In genomic region chr11:119772896-119773295, GRCm38 (mm10) we compare ENCODE assay signal across 14 mouse cellular contexts.
A peak's percentile ranks its signal among the peaks of the same experiment; 100 is the strongest.
DNase-seq lines count a peak whose midpoint lies in the region; ATAC-seq and TF ChIP-seq lines count a peak whose summit lies in the region.
"Had no signal": no experiment of that assay in that cellular context is flagged by ENCODE, and none has a peak within 500 bp of the region (broad histone marks: within the 10 kb centered on the region; RNA-seq: fewer than 3 reads in every experiment).

No protein-coding gene starts in this region.

- peak; percentile 33 for DNase-seq in heart, postnatal 4 days
- no peak for DNase-seq in heart, postnatal 36 days
- DNase-seq in midbrain, embryonic 14.5 days, result no peak
- DNase-seq in cerebellum, adult 2 months, result peak; percentile 59 to 74
- peak; percentile 78 for DNase-seq in midbrain, postnatal 0 days (ENCODE audit: low spot score)
- DNase-seq: heart, adult 11 months; kidney, postnatal 14 days; lung, adult 18-20 months; thymus, postnatal 36 days had no signal

- intact Hi-C loops in heart, postnatal 36 days (cut with DNase I), result loop anchor here (5.0 kb wide), 1 partner anchor 226 kb away; the partner anchor contains the start of gene Nptx1

- no peaks in the 10 kb centered on the region for H3K36me3 ChIP-seq in midbrain, embryonic 15.5 days (replicated peaks)
- no peaks in the 10 kb centered on the region for H3K36me3 ChIP-seq in midbrain, embryonic 14.5 days (ENCODE audit: control insufficient read depth, insufficient read depth, low read length)
- H3K36me3 ChIP-seq in midbrain, postnatal 0 days (ENCODE audit: insufficient read depth, low read length), result 0 out of 2 replicates have a peak, but pooled peaks cover 5% of the 10 kb centered on the region
- H3K36me3 ChIP-seq in liver, embryonic 12.5 days, result peaks cover 49% of the 10 kb centered on the region

- no peak overlapping the region for H3K4me2 ChIP-seq in midbrain, embryonic 15.5 days
- no peak overlapping the region for H3K4me2 ChIP-seq in midbrain, embryonic 14.5 days (ENCODE audit: low read length)
- H3K4me2 ChIP-seq in midbrain, postnatal 0 days (ENCODE audit: low read depth, low read length, poor library complexity, severe bottlenecking), result no peak overlapping the region
- no peak overlapping the region for H3K4me2 ChIP-seq in liver, embryonic 12.5 days
- H3K4me2 ChIP-seq: intestine, embryonic 15.5 days; limb, embryonic 13.5 days; midbrain, embryonic 12.5 days had no signal

- WGBS in midbrain, embryonic 15.5 days, result 80% methylated on average over 3 of the region's 3 CpGs
- 86% methylated on average over 3 of the region's 3 CpGs for WGBS in midbrain, embryonic 14.5 days
- 13% methylated on average over 3 of the region's 3 CpGs for WGBS in cerebellum, adult 2 months
- 83% methylated on average over 3 of the region's 3 CpGs for WGBS in midbrain, postnatal 0 days
- WGBS in liver, embryonic 12.5 days (ENCODE audit: insufficient replicate concordance), result 69% methylated on average over 3 of the region's 3 CpGs

- H3K9ac ChIP-seq in midbrain, embryonic 15.5 days, result no peak overlapping the region
- no peak overlapping the region for H3K9ac ChIP-seq in midbrain, embryonic 14.5 days (replicated peaks; ENCODE audit: low read length)
- no peak overlapping the region for H3K9ac ChIP-seq in midbrain, postnatal 0 days (replicated peaks; ENCODE audit: low read length, poor library complexity, severe bottlenecking)
- H3K9ac ChIP-seq in liver, embryonic 12.5 days, result no peak overlapping the region
- H3K9ac ChIP-seq: intestine, embryonic 15.5 days; limb, embryonic 13.5 days; midbrain, embryonic 12.5 days had no signal

- no peak overlapping the region for H3K4me3 ChIP-seq in midbrain, embryonic 15.5 days
- no peak overlapping the region for H3K4me3 ChIP-seq in midbrain, embryonic 14.5 days (replicated peaks; ENCODE audit: low read depth, low read length)
- no peak overlapping the region for H3K4me3 ChIP-seq in cerebellum, adult 2 months (replicated peaks; ENCODE audit: insufficient read depth, low read depth, low read length)
- no peak overlapping the region for H3K4me3 ChIP-seq in midbrain, postnatal 0 days (ENCODE audit: low read depth, low read length)
- no peak overlapping the region for H3K4me3 ChIP-seq in liver, embryonic 12.5 days
- H3K4me3 ChIP-seq: intestine, embryonic 15.5 days; limb, embryonic 13.5 days; midbrain, embryonic 12.5 days had no signal

- no peaks in the 10 kb centered on the region for H3K9me3 ChIP-seq in midbrain, embryonic 15.5 days
- peaks cover 4% of the 10 kb centered on the region; the same call in 1 of the 2 replicates for H3K9me3 ChIP-seq in midbrain, embryonic 14.5 days (ENCODE audit: control insufficient read depth, low read length)
- no peaks in the 10 kb centered on the region for H3K9me3 ChIP-seq in midbrain, postnatal 0 days (ENCODE audit: low read length)
- H3K9me3 ChIP-seq in liver, embryonic 12.5 days (replicated peaks), result peaks cover 10% of the 10 kb centered on the region
- H3K9me3 ChIP-seq: midbrain, embryonic 12.5 days had no signal

- no peak for TF ChIP-seq POLR2A in cerebellum, adult 2 months (IDR thresholded peaks at IDR 0.05; ENCODE audit: borderline replicate concordance, insufficient read depth, low read length)

- no peak overlapping the region for H3K27ac ChIP-seq in midbrain, embryonic 15.5 days
- H3K27ac ChIP-seq in midbrain, embryonic 14.5 days (replicated peaks; ENCODE audit: low read depth, low read length), result no peak overlapping the region
- 0 out of 2 replicates have a peak overlapping the region, but pooled peaks have one; percentile 9 for H3K27ac ChIP-seq in cerebellum, adult 2 months (ENCODE audit: insufficient read depth, low read length)
- H3K27ac ChIP-seq in midbrain, postnatal 0 days (ENCODE audit: low read depth, low read length), result no peak overlapping the region
- no peak overlapping the region for H3K27ac ChIP-seq in liver, embryonic 12.5 days
- H3K27ac ChIP-seq: intestine, embryonic 15.5 days; limb, embryonic 13.5 days; midbrain, embryonic 12.5 days had no signal

- no peak for TF ChIP-seq CTCF in cerebellum, adult 2 months (IDR thresholded peaks at IDR 0.05; ENCODE audit: borderline replicate concordance, insufficient read depth, low read depth, low read length)
- TF ChIP-seq CTCF in midbrain, postnatal 0 days (IDR thresholded peaks at IDR 0.05), result no peak

- ATAC-seq in midbrain, embryonic 15.5 days (replicated peaks), result 0 out of 2 replicates have a peak, but pooled peaks have one; percentile 45
- no peak for ATAC-seq in midbrain, embryonic 14.5 days (ENCODE audit: low FRiP score, low TSS enrichment)
- peak; percentile 80; the same call in 1 of the 2 replicates for ATAC-seq in midbrain, postnatal 0 days (ENCODE audit: low FRiP score)
- no peak for ATAC-seq in liver, embryonic 12.5 days
- ATAC-seq: intestine, embryonic 15.5 days had no signal

- H3K27me3 ChIP-seq in midbrain, embryonic 15.5 days (replicated peaks), result no peaks in the 10 kb centered on the region
- H3K27me3 ChIP-seq in midbrain, embryonic 14.5 days (ENCODE audit: control insufficient read depth, insufficient read depth, low read length), result no peaks in the 10 kb centered on the region
- H3K27me3 ChIP-seq in cerebellum, adult 2 months (ENCODE audit: control insufficient read depth, insufficient read depth, low read length), result no peaks in the 10 kb centered on the region
- no peaks in the 10 kb centered on the region for H3K27me3 ChIP-seq in midbrain, postnatal 0 days (ENCODE audit: insufficient read depth, low read length)
- H3K27me3 ChIP-seq in liver, embryonic 12.5 days (replicated peaks), result no peaks in the 10 kb centered on the region
- H3K27me3 ChIP-seq: intestine, embryonic 15.5 days; limb, embryonic 13.5 days; midbrain, embryonic 12.5 days had no signal

- peaks cover 8% of the 10 kb centered on the region for H3K4me1 ChIP-seq in midbrain, embryonic 15.5 days
- H3K4me1 ChIP-seq in midbrain, embryonic 14.5 days (ENCODE audit: control insufficient read depth, insufficient read depth, low read length), result peaks cover 3% of the 10 kb centered on the region; the same call in 1 of the 2 replicates
- H3K4me1 ChIP-seq in cerebellum, adult 2 months (ENCODE audit: control insufficient read depth, insufficient read depth, low read length), result peaks cover 28% of the 10 kb centered on the region
- no peaks in the 10 kb centered on the region; the same call in 1 of the 2 replicates for H3K4me1 ChIP-seq in midbrain, postnatal 0 days (ENCODE audit: insufficient read depth, low read length)
- H3K4me1 ChIP-seq in liver, embryonic 12.5 days, result peaks cover 22% of the 10 kb centered on the region

Comparison
In these comparisons a context has a peak if more than half of its experiments do, and no peak if none do; other contexts are left out.
1. DNase-seq: peak in heart, postnatal 4 days (single experiment), cerebellum, adult 2 months (2 of 2) and midbrain, postnatal 0 days (single experiment); none in heart, postnatal 36 days (0 of 2) and midbrain, embryonic 14.5 days (single experiment).
2. ATAC-seq: peak in midbrain, embryonic 15.5 days (single experiment) and midbrain, postnatal 0 days (single experiment); none in midbrain, embryonic 14.5 days (single experiment) and liver, embryonic 12.5 days (single experiment).